Mouse (Mus musculus) limb, embryonic 11.5 days (tissue): ENCODE data around the gene Lcn12. TPM values are rescaled to one million over a fixed set of nuclear protein-coding genes. Genes with fewer than 3 reads are reported as not detected.

Source experiments
- ATAC-seq: fragments of 200-750 bp; cut with Nextera tagmentation; 2 replicates; pipeline ENCODE4 v1.8.0; 2017; ENCODE audit warnings: low read depth; ENCODE audit not compliant: insufficient number of reproducible peaks, low FRiP score, low TSS enrichment
- DNase-seq: peaks from one replicate; pipeline ENCODE4 v3.0.0-alpha.2; 2015; ENCODE audit warnings: low spot score
- H3K27ac ChIP-seq: fragments of 300-500 bp; sonication (generic); replicated peaks from 2 replicates; pipeline ENCODE4 v1.5.1; 2014; ENCODE audit warnings: low read depth, mild to moderate bottlenecking, low read length
- H3K27me3 ChIP-seq: fragments of 300-500 bp; sonication (generic); 2 replicates; pipeline ENCODE4 v1.6.1; 2014; ENCODE audit warnings: mild to moderate bottlenecking, low read length, mixed read lengths; ENCODE audit not compliant: control insufficient read depth, insufficient read depth
- H3K36me3 ChIP-seq: fragments of 300-500 bp; sonication (generic); 2 replicates; pipeline ENCODE4 v1.6.1; 2014; ENCODE audit warnings: mild to moderate bottlenecking, low read length, moderate library complexity, mixed read lengths; ENCODE audit not compliant: control insufficient read depth, insufficient read depth
- H3K4me1 ChIP-seq: fragments of 300-500 bp; sonication (generic); 2 replicates; pipeline ENCODE4 v1.6.1; 2014; ENCODE audit warnings: low read length, mixed read lengths; ENCODE audit not compliant: control insufficient read depth, insufficient read depth
- H3K4me2 ChIP-seq: fragments of 300-500 bp; sonication (generic); 2 replicates; pipeline ENCODE4 v1.6.1; 2014; ENCODE audit warnings: low read depth, mild to moderate bottlenecking, moderate library complexity; ENCODE audit not compliant: severe bottlenecking
- H3K4me3 ChIP-seq: fragments of 300-500 bp; sonication (generic); 2 replicates; pipeline ENCODE4 v1.5.1; 2014; ENCODE audit warnings: low read depth, low read length
- H3K9ac ChIP-seq: fragments of 300-500 bp; sonication (generic); 2 replicates; pipeline ENCODE4 v1.6.1; 2014; ENCODE audit warnings: mild to moderate bottlenecking, low read length
- H3K9me3 ChIP-seq: fragments of 300-500 bp; sonication (generic); 2 replicates; pipeline ENCODE4 v1.6.1; 2016; ENCODE audit warnings: low read length; ENCODE audit not compliant: control insufficient read depth
- WGBS: fragments of 180-500 bp; shearing (Covaris S2); extraction: QIAGEN DNeasy Blood & Tissue Kit; methylation state at CpG from one replicate; pipeline ENCODE4 v1.1.7; 2014; 5-methylcytosine and 5-hydroxymethylcytosine counted together
- polyA plus RNA-seq: library from polyadenylated mRNA; unstranded; fragments of >200 nt; fragmentation: Nextera tagmentation; extraction: Ambion mirVana; gene quantifications from 2 replicates; pipeline ENCODE4 v1.2.1, GENCODE M21; 2014

The Lcn12 gene
- polyA plus RNA-seq, 1 experiment from 2014 or later, result not detected

DNA sequence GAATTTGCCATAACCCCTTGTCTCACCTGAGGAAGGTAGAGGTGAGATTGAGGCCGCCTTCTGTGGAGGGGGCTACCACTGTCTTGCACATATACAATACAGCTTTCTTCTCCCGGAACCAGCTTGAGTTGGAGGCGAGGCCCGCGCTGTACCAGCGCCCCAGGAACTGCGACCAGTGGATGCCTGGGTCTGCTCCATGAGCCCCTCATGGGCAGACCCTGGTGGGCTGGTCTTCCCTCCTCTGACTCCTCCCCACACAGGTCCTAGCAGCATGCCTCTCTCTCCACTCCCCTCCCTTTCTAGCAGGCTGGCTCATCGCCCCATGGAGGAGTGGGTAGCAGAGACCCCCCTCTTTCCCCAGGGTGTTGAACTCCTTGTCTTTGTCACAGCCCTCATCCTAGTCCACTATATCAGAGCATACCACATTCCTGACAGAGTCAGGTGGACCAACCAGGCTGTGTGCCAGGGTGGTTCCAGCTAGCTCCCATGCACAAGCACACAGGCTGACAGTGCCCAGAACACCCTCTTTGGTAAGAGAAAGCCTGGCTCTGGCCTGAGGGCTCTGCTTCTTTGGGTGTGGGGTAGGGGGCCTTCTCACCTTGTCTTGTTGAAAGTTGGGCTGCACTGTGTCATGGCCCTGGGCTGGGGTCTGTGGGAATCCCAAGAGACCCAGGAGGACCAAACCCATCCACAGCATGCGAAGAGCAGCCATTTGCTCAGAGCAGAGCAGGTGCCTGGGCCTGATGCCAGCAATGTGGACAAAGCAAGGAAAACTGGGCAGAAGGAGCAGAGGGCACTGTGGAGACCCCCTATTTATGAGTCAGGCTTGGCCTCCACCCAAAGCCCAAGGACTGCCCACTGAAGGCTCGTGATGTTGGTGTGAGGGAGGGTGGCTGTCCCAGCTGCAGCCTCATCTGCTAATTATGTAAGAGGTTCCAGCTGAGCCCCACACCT is 24.5 kb downstream of the Lcn12 start:
- Histone ChIP-seq H3K9ac (no peak overlapping the region), H3K4me2 (no peak overlapping the region), H3K36me3 (no peaks in the 10 kb centered on the region), H3K27ac (no peak overlapping the region), H3K9me3 (no peaks in the 10 kb centered on the region), H3K4me3 (no peak overlapping the region), H3K4me1 (peaks cover 5% of the 10 kb centered on the region; the same call in 1 of the 2 replicates), H3K27me3 (no peaks in the 10 kb centered on the region)
- WGBS, result 72% methylated on average over 10 of the region's 10 CpGs
- DNase-seq (no peak), ATAC-seq (no peak)

DNA sequence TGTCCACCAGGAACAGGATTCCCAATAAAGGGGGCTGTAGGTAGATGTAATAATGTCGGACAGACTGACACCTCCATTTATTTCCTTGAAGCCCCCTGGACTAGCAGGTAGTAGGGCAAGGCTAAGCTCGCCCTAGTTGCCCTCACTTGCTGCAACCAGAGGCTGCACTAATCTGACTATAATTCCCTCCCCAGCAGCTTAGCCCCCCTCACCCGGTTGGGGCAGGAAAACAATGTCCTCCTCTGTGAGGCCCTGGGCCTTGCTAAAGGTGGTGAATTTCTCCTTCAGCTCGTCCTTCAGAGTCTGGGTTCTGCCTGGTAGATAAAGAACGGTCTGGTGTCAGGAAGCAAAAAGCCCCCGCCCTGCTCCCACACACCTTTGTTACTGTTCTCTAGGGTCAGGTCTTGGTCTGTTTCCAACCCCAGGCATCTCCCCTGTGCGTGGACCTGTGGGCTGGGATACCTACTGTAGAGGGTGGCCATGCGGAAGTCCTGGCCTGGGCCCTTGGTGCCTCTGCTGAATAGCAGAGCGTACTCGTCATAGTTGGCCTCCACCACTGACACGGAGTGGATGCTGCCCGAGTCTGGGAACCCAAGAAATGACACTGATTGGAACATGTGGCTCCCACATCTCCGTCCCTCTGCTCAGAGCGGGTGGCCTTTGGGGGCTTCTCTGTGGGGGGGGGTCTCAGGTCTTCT is 26.0 kb downstream of the Lcn12 start:
- Histone ChIP-seq H3K27me3 (no peaks in the 10 kb centered on the region), H3K4me1 (peaks cover 5% of the 10 kb centered on the region; the same call in 1 of the 2 replicates), H3K36me3 (no peaks in the 10 kb centered on the region), H3K27ac (no peak overlapping the region), H3K9ac (no peak overlapping the region), H3K4me2 (no peak overlapping the region), H3K4me3 (no peak overlapping the region), H3K9me3 (no peaks in the 10 kb centered on the region)
- 80% methylated on average over 14 of the region's 14 CpGs for WGBS
- DNase-seq (no peak), ATAC-seq (no peak)

DNA sequence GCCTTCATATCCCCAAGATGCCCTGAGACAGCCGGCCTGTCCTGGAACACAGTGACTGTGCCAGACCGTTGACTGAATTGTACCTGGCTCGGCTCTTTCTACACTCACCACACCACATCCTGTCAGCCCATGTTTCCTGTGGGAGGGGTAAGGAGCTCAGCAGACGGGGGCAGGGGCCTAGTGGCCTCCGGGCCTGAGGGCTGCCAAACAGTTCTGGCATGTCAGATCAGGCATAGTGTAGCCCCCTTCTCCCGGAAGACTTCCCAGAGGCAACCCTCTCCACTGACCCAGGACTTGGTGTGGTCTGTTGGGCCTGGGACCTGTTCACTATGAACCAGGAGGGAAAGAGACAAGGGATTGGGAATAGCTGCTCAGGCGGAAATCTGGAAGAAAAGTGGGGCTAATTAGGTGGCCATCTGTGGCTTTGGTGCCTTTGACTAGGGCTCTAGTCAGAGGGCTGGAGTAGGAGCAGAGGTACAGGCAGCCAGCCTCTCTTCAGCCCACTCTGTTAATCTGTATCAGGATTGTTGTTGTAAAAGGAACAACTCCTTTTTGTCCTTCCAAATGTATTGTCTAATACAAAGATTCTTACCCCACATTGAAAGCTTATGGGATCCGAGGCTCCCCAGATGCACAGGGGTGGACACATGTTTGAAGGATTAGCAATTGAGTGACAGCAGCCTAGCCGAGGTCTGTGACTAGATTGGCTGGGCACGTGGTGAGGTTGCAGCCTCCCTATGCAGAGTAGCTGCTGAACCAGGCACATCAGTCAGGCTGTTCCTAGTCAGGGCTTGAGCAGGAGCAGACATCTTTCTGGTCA is 27.7 kb downstream of the Lcn12 start:
- H3K4me3 ChIP-seq, result no peak overlapping the region
- DNase-seq, result no peak
- no peaks in the 10 kb centered on the region for H3K9me3 ChIP-seq
- no peak for ATAC-seq
- H3K36me3 ChIP-seq, result no peaks in the 10 kb centered on the region
- WGBS, result 47% methylated on average over 10 of the region's 10 CpGs
- 0 out of 2 replicates have a peak overlapping the region, but pooled peaks have one; percentile 14 for H3K9ac ChIP-seq
- no peaks in the 10 kb centered on the region for H3K27me3 ChIP-seq
- peaks cover 5% of the 10 kb centered on the region; the same call in 1 of the 2 replicates for H3K4me1 ChIP-seq
- H3K4me2 ChIP-seq, result no peak overlapping the region
- no peak overlapping the region; the same call in 1 of the 2 replicates for H3K27ac ChIP-seq

DNA sequence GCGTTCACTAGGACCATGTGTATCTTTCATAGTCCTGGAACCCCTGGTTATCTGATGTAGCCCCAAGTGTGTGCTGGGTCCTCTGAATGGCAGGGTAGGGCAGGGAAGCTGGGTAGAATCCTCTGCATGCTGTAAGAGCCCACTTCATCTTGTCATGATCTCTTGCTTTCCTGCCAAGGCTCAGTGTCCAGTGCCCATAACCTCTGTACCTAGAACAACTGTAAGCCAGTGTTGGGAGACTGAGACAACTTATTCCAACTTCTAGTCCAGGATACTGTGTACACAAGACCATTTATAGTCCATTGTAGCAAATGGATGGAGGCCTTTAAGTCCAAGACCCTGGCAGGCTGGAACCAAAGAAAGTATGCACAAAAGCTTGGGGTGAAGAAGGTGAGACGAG is 28.5 kb downstream of the Lcn12 start:
- 82% methylated on average over 2 of the region's 2 CpGs for WGBS
- Histone ChIP-seq H3K27me3 (no peaks in the 10 kb centered on the region), H3K9ac (no peak overlapping the region), H3K27ac (no peak overlapping the region), H3K4me2 (no peak overlapping the region), H3K4me1 (peaks cover 5% of the 10 kb centered on the region), H3K36me3 (no peaks in the 10 kb centered on the region), H3K4me3 (no peak overlapping the region), H3K9me3 (no peaks in the 10 kb centered on the region)
- DNase-seq (no peak), ATAC-seq (no peak)

DNA sequence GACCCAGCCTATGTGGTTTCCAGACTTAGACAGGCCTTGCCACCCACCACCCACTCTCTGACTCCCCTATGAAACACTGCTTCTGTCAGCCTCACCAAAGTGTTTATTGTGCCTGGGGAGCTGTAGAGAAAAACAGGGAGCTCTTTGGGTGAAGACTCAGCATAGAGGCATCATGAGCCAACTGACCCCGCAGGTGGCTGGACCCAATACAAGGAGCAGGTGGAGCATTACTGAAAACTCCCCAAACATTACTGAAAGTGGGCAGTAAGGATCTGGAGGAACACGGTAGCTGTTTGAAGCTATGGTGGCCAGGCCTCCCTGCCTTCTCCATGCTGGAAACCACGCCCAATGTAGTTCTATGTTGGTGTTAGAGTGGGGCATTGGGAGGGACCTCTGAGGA is 30.1 kb downstream of the Lcn12 start:
- ATAC-seq, result no peak
- H3K27me3 ChIP-seq, result no peaks in the 10 kb centered on the region
- no peaks in the 10 kb centered on the region for H3K9me3 ChIP-seq
- no peak overlapping the region for H3K4me3 ChIP-seq
- DNase-seq, result no peak
- H3K27ac ChIP-seq, result no peak overlapping the region
- H3K4me1 ChIP-seq, result peaks cover 9% of the 10 kb centered on the region
- H3K36me3 ChIP-seq, result no peaks in the 10 kb centered on the region; the same call in 1 of the 2 replicates
- WGBS, result 90% methylated on average over 3 of the region's 3 CpGs
- no peak overlapping the region for H3K4me2 ChIP-seq
- H3K9ac ChIP-seq, result no peak overlapping the region

DNA sequence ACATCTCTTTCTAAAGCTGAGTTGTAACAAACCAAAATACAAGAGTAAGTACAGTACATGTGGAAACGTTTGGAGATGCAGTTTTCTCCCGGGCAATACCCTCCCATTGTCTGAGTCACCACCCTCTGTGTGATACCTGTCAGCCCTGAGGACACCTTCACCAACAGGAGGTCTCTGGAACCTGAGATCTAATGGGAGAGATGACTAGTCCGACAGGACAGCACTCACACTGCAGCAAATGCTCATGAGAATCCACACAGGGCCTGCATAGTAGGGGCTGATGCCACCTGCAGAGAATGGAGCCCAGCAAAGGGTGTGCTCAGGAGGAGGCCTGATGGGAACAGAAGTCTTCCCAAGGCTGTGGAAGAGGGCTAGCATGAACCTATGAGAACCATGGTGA is 32.3 kb downstream of the Lcn12 start:
- Histone ChIP-seq H3K36me3 (no peaks in the 10 kb centered on the region; the same call in 1 of the 2 replicates), H3K9ac (0 out of 2 replicates have a peak overlapping the region, but pooled peaks have one; percentile 30), H3K4me1 (peaks cover 9% of the 10 kb centered on the region), H3K27ac (no peak overlapping the region), H3K27me3 (no peaks in the 10 kb centered on the region), H3K9me3 (no peaks in the 10 kb centered on the region), H3K4me3 (peak overlapping the region; percentile 74), H3K4me2 (peak overlapping the region; percentile 90)
- DNase-seq (no peak), ATAC-seq (no peak)
- 36% methylated on average over 3 of the region's 3 CpGs for WGBS

DNA sequence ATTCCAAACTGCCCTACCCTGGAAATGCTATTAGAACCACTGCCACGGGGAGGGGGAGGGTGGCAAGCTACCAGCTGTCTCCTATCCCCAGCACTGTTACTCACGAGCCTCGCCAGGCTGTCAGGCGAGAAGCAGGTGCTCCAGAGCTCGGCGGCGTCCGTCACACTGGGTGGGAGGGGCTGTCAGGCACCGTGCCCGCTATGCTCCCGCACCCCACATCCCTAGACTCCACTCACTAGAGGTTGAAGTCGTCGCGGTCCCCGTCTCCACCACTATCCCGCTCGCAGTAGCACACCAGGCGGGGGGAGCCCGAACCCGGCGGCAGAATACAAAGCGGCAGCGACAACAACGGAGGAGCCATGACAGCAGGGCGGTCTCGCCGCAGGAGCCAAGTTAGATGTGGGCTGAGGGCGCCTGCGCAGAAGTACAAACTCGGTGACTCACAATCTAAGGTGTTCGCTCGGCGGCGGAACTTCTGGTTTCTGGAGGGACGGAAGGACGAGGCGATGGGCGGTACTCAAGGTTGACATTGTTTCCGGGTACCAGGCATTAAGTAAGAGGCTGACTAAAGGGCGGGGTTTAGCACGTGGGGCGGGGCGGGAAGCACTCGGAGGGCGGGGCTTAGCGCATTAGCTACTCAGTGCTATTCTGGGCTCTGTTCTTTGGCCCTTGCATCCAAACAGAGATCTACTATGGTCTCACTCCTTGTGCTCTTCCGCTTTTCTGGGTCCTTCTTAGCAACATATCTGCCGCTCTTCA is 33.0 kb downstream of the Lcn12 start, which contains the start of gene Paxx:
TSS of gene Paxx (minus strand) at position 544 of the 759 bp plus-strand sequence.
- ATAC-seq, result peak; percentile 83

More for the DNA sequence above, 33.0 kb downstream of the Lcn12 start, which contains the start of gene Paxx:
- H3K9ac ChIP-seq, result peak within 1 kb of the TSS; percentile 68
- no peaks in the 10 kb centered on the region for H3K9me3 ChIP-seq
- peak; percentile 89 for DNase-seq
- no peaks in the 10 kb centered on the region for H3K27me3 ChIP-seq
- under 1% methylated on average over 48 of the region's 48 CpGs for WGBS
- no peaks in the 10 kb centered on the region; the same call in 1 of the 2 replicates for H3K36me3 ChIP-seq
- H3K4me2 ChIP-seq, result peak within 1 kb of the TSS; percentile 90
- H3K4me1 ChIP-seq, result peaks cover 6% of the 10 kb centered on the region
- H3K4me3 ChIP-seq, result peak within 1 kb of the TSS; percentile 74
- H3K27ac ChIP-seq, result peak within 1 kb of the TSS; percentile 47; the same call in 1 of the 2 replicates
